Mouse (Mus musculus) forebrain, embryonic 14.5 days (tissue): Measurements from ENCODE around the gene Zc3h14. TPM values are rescaled to one million over a fixed set of nuclear protein-coding genes. Genes with fewer than 3 reads are reported as not detected.
A peak's percentile ranks its signal among the peaks of the same experiment; 100 is the strongest.

ENCODE experiments used
- ATAC-seq: fragments of 200-750 bp; cut with Nextera tagmentation; 2 replicates; pipeline ENCODE4 v1.8.0; 2017; ENCODE audit warnings: mild to moderate bottlenecking, moderate library complexity
- DNase-seq: peaks from one replicate; pipeline ENCODE4 v3.0.0-alpha.2; 2015; ENCODE audit warnings: low spot score
- H3K27ac ChIP-seq: fragments of 300-500 bp; sonication (generic); 2 replicates; pipeline ENCODE4 v1.5.1; 2014; ENCODE audit warnings: low read depth, mild to moderate bottlenecking, control low read depth, low read length, moderate library complexity
- H3K27me3 ChIP-seq: fragments of 300-500 bp; sonication (generic); replicated peaks from 2 replicates; pipeline ENCODE4 v1.6.1; 2014; ENCODE audit warnings: low read length, control low read depth, mixed read lengths; ENCODE audit not compliant: control insufficient read depth, insufficient read depth
- H3K36me3 ChIP-seq: fragments of 300-500 bp; sonication (generic); 2 replicates; pipeline ENCODE4 v1.6.1; 2014; ENCODE audit warnings: low read length, control low read depth; ENCODE audit not compliant: control insufficient read depth, insufficient read depth
- H3K4me1 ChIP-seq: fragments of 300-500 bp; sonication (generic); 2 replicates; pipeline ENCODE4 v1.6.1; 2014; ENCODE audit warnings: antibody characterized with exemption, low read length, control low read depth; ENCODE audit not compliant: control insufficient read depth, insufficient read depth
- H3K4me2 ChIP-seq: fragments of 300-500 bp; sonication (generic); 2 replicates; pipeline ENCODE4 v1.6.1; 2014; ENCODE audit warnings: mild to moderate bottlenecking, control low read depth, low read length
- H3K4me3 ChIP-seq: fragments of 300-500 bp; sonication (generic); 2 replicates; pipeline ENCODE4 v1.5.1; 2014; ENCODE audit warnings: low read depth, low read length, control low read depth
- H3K9ac ChIP-seq: fragments of 300-500 bp; sonication (generic); 2 replicates; pipeline ENCODE4 v1.6.1; 2014; ENCODE audit warnings: mild to moderate bottlenecking, low read length, control low read depth, moderate library complexity
- H3K9me3 ChIP-seq: fragments of 300-500 bp; sonication (generic); replicated peaks from 2 replicates; pipeline ENCODE4 v1.6.1; 2016; ENCODE audit warnings: low read length, control low read depth, mixed read lengths; ENCODE audit not compliant: control insufficient read depth
- WGBS: fragments of 180-500 bp; shearing (Covaris S2); extraction: QIAGEN DNeasy Blood & Tissue Kit; methylation state at CpG from one replicate; pipeline ENCODE4 v1.1.7; 2014; 5-methylcytosine and 5-hydroxymethylcytosine counted together
- polyA plus RNA-seq: library from polyadenylated mRNA; unstranded; fragments of >200 nt; fragmentation: Nextera tagmentation; extraction: Ambion mirVana; gene quantifications from 2 replicates; pipeline ENCODE4 v1.2.1, GENCODE M21; 2014

Gene Zc3h14
- polyA plus RNA-seq, 1 experiment from 2014 or later: 126 TPM

GRCm38 (mm10) chr12:98757636-98758035 lies 10.9 kb downstream of the Zc3h14 start:
- DNase-seq: no peak
- H3K4me1 ChIP-seq: no peaks in the 10 kb centered on the region
- H3K4me3 ChIP-seq: no peak overlapping the region
- H3K4me2 ChIP-seq: no peak overlapping the region
- no peaks in the 10 kb centered on the region for H3K27me3 ChIP-seq
- WGBS: 86% methylated on average over 6 of the region's 6 CpGs
- no peak for ATAC-seq
- peaks cover 81% of the 10 kb centered on the region for H3K36me3 ChIP-seq
- H3K9ac ChIP-seq: no peak overlapping the region
- H3K9me3 ChIP-seq: no peaks in the 10 kb centered on the region
- no peak overlapping the region for H3K27ac ChIP-seq

GRCm38 (mm10) chr12:98759700-98760099 lies 12.9 kb downstream of the Zc3h14 start:
- no peak overlapping the region for H3K4me3 ChIP-seq
- 97% methylated on average over 6 of the region's 6 CpGs for WGBS
- H3K4me1 ChIP-seq: no peaks in the 10 kb centered on the region
- no peaks in the 10 kb centered on the region for H3K27me3 ChIP-seq
- H3K9ac ChIP-seq: no peak overlapping the region
- ATAC-seq (no peak), DNase-seq (no peak)
- no peaks in the 10 kb centered on the region for H3K9me3 ChIP-seq
- no peak overlapping the region for H3K4me2 ChIP-seq
- H3K36me3 ChIP-seq: peaks cover 86% of the 10 kb centered on the region
- H3K27ac ChIP-seq: no peak overlapping the region

- WGBS: 96% methylated on average over 2 of the region's 2 CpGs
These were observed 19.5 kb downstream of the Zc3h14 start for GRCm38 (mm10) chr12:98766241-98766640.

GRCm38 (mm10) chr12:98777509-98777908 lies 30.7 kb downstream of the Zc3h14 start:
- no peak overlapping the region for H3K4me2 ChIP-seq
- H3K36me3 ChIP-seq: peaks cover 84% of the 10 kb centered on the region
- no peaks in the 10 kb centered on the region for H3K4me1 ChIP-seq
- no peaks in the 10 kb centered on the region for H3K27me3 ChIP-seq
- no peaks in the 10 kb centered on the region for H3K9me3 ChIP-seq
- ATAC-seq: no peak
- H3K9ac ChIP-seq: no peak overlapping the region
- 81% methylated on average over 3 of the region's 3 CpGs for WGBS
- no peak overlapping the region for H3K27ac ChIP-seq
- no peak for DNase-seq
- H3K4me3 ChIP-seq: no peak overlapping the region

More at GRCm38 (mm10) chr12:98766241-98766640, 19.5 kb downstream of the Zc3h14 start:
- no peaks in the 10 kb centered on the region for H3K4me1 ChIP-seq
- peaks cover 83% of the 10 kb centered on the region for H3K36me3 ChIP-seq
- H3K27me3 ChIP-seq: no peaks in the 10 kb centered on the region
- no peaks in the 10 kb centered on the region for H3K9me3 ChIP-seq
- DNase-seq: no peak
- no peak overlapping the region for H3K4me2 ChIP-seq
- ATAC-seq: no peak
- no peak overlapping the region for H3K4me3 ChIP-seq
- H3K27ac ChIP-seq: no peak overlapping the region
- H3K9ac ChIP-seq: no peak overlapping the region

GRCm38 (mm10) chr12:98779148-98779547 lies 32.4 kb downstream of the Zc3h14 start:
- DNase-seq (peak; percentile 55), ATAC-seq (peak; percentile 37; the same call in 1 of the 2 replicates)
- H3K27ac ChIP-seq: no peak overlapping the region
- H3K9ac ChIP-seq: no peak overlapping the region
- peaks cover 84% of the 10 kb centered on the region for H3K36me3 ChIP-seq
- H3K27me3 ChIP-seq: no peaks in the 10 kb centered on the region
- no peaks in the 10 kb centered on the region for H3K9me3 ChIP-seq
- WGBS: 83% methylated on average over 4 of the region's 4 CpGs
- no peaks in the 10 kb centered on the region for H3K4me1 ChIP-seq
- H3K4me2 ChIP-seq: no peak overlapping the region
- no peak overlapping the region for H3K4me3 ChIP-seq

- Histone ChIP-seq H3K27me3 (no peaks in the 10 kb centered on the region), H3K9ac (no peak overlapping the region), H3K4me2 (no peak overlapping the region), H3K27ac (no peak overlapping the region), H3K9me3 (no peaks in the 10 kb centered on the region), H3K36me3 (peaks cover 84% of the 10 kb centered on the region), H3K4me3 (no peak overlapping the region), H3K4me1 (no peaks in the 10 kb centered on the region)
- DNase-seq: no peak
- no peak for ATAC-seq
- WGBS: 97% methylated on average over 1 of the region's 1 CpGs
These were observed 37.5 kb downstream of the Zc3h14 start for GRCm38 (mm10) chr12:98784251-98784650.

GRCm38 (mm10) chr12:98795731-98796318 lies 49.1 kb downstream of the Zc3h14 start:
- peak; percentile 10 for DNase-seq
- H3K36me3 ChIP-seq: peaks cover 85% of the 10 kb centered on the region
- 82% methylated on average over 3 of the region's 3 CpGs for WGBS

GRCm38 (mm10) chr12:98800334-98800733 lies 53.6 kb downstream of the Zc3h14 start:
- H3K4me2 ChIP-seq: no peak overlapping the region
- no peak overlapping the region for H3K27ac ChIP-seq
- H3K27me3 ChIP-seq: no peaks in the 10 kb centered on the region
- H3K9ac ChIP-seq: no peak overlapping the region
- ATAC-seq (no peak), DNase-seq (no peak)
- H3K9me3 ChIP-seq: no peaks in the 10 kb centered on the region
- H3K4me1 ChIP-seq: no peaks in the 10 kb centered on the region
- no peak overlapping the region for H3K4me3 ChIP-seq
- H3K36me3 ChIP-seq: peaks cover 63% of the 10 kb centered on the region
- 86% methylated on average over 5 of the region's 5 CpGs for WGBS

More at GRCm38 (mm10) chr12:98795731-98796318, 49.1 kb downstream of the Zc3h14 start:
- ATAC-seq: no peak
- Histone ChIP-seq H3K4me2 (no peak overlapping the region), H3K9me3 (no peaks in the 10 kb centered on the region), H3K9ac (no peak overlapping the region), H3K4me3 (no peak overlapping the region), H3K27me3 (no peaks in the 10 kb centered on the region), H3K4me1 (no peaks in the 10 kb centered on the region), H3K27ac (no peak overlapping the region)

- Histone ChIP-seq H3K9me3 (no peaks in the 10 kb centered on the region), H3K4me1 (no peaks in the 10 kb centered on the region), H3K27ac (no peak overlapping the region), H3K4me3 (no peak overlapping the region), H3K9ac (no peak overlapping the region), H3K27me3 (no peaks in the 10 kb centered on the region), H3K4me2 (no peak overlapping the region), H3K36me3 (peaks cover 53% of the 10 kb centered on the region)
- no peak for ATAC-seq
- no peak for DNase-seq
- WGBS: 83% methylated on average over 3 of the region's 3 CpGs
These were observed 55.5 kb downstream of the Zc3h14 start for GRCm38 (mm10) chr12:98802245-98802644.
